ENCODE assay signal across 8 mouse cellular contexts in the genomic region with DNA sequence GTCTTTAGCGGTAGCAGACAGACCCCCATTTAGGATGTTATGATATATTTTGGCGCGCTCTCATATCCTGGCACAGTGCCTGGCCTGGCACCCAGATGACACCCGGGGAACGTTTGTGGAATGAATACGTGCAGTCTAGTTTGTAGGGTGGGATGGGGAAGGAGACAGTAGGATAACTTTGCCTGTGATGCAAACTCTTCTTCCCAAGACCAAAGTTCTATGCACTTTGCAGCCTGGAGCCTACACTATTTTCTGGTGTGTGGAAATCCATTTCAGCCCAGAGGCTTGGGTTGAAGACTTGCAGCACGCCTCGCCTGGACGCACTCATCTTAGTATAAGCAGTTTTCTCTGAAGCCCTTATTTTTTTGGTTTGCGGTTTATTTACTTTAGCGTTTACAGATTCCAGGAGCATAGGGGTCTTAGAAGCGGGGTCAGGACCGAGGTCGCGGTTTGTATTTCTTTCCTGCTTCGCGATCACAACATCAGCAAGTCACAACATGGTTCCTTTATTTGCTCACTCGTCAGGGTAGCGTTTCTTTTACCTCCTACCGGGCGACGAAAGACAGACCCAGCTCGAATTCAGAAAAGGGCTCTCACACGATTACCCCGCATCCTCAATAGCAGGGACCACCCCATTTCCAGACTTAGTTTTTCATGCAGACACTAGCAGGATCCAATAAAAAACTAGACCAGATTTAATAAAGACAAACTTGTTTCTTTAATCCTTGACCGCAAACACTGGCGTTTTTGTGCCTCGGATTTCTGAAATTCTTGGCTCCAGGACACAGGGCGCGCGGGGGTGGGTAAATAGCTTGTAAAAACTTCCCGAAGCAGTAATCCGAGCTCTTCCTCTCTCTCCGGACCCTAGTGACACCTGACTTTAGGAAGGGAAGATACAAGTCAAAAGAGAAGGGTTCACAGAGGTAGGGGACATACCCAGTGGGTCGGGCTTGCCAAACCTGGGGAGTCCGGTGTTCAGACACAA. TPM values are rescaled to one million over a fixed set of nuclear protein-coding genes. Genes with fewer than 3 reads are reported as not detected.
DNase-seq lines count a peak whose midpoint lies in the region; ATAC-seq and TF ChIP-seq lines count a peak whose summit lies in the region.

No protein-coding gene starts in this region.

- H3K9me3 ChIP-seq in limb, embryonic 14.5 days (ENCODE audit: control insufficient read depth, low read length), result no peaks in the 10 kb centered on the region

- H3K4me3 ChIP-seq in limb, embryonic 14.5 days (replicated peaks; ENCODE audit: low read length), result peak overlapping the region; percentile 70
- peak overlapping the region; percentile 72 for H3K4me3 ChIP-seq in olfactory bulb, adult 2 months (ENCODE audit: insufficient read depth, low read depth, low read length)

- no peaks in the 10 kb centered on the region for H3K27me3 ChIP-seq in limb, embryonic 14.5 days (ENCODE audit: control insufficient read depth, insufficient read depth, low read length)

- no peak for TF ChIP-seq POLR2A in limb, embryonic 14.5 days (IDR thresholded peaks at IDR 0.05; ENCODE audit: borderline replicate concordance, extremely low read depth, insufficient read depth, insufficient read length)
- TF ChIP-seq POLR2A in olfactory bulb, adult 2 months (IDR thresholded peaks at IDR 0.05; ENCODE audit: insufficient read depth, low read depth, low read length), result no peak

- no peak for TF ChIP-seq CTCF in olfactory bulb, adult 2 months (IDR thresholded peaks at IDR 0.05; ENCODE audit: insufficient read depth, low read depth, low read length)

- WGBS in limb, embryonic 14.5 days, result 5% methylated on average over 36 of the region's 36 CpGs
- WGBS in olfactory bulb, adult 2 months, result 5% methylated on average over 36 of the region's 36 CpGs

- no peaks in the 10 kb centered on the region for H3K36me3 ChIP-seq in limb, embryonic 14.5 days (ENCODE audit: control insufficient read depth, insufficient read depth, low read length)

- H3K4me1 ChIP-seq in limb, embryonic 14.5 days (ENCODE audit: control insufficient read depth, insufficient read depth, low read length), result peaks cover 13% of the 10 kb centered on the region; the same call in 1 of the 2 replicates
- 0 out of 2 replicates have a peak, but pooled peaks cover 5% of the 10 kb centered on the region for H3K4me1 ChIP-seq in olfactory bulb, adult 2 months (ENCODE audit: control insufficient read depth, insufficient read depth, low read length)

- 0 out of 2 replicates have a peak, but pooled peaks have one; percentile 8 for ATAC-seq in granulocyte monocyte progenitor cell, adult 5-6 weeks (replicated peaks; ENCODE audit: poor library complexity, severe bottlenecking)
- peak; percentile 31 for ATAC-seq in limb, embryonic 14.5 days (ENCODE audit: low FRiP score, low read depth)

- peak overlapping the region; percentile 60 for H3K9ac ChIP-seq in limb, embryonic 14.5 days (ENCODE audit: low read depth, low read length, severe bottlenecking)

- DNase-seq in adrenal gland, postnatal 10 days, result peak; percentile 29
- no peak for DNase-seq in adrenal gland, postnatal 36 days
- DNase-seq in urinary bladder, postnatal 25 days (ENCODE audit: low spot score), result peak; percentile 21
- no peak for DNase-seq in urinary bladder, adult 2 months (ENCODE audit: low spot score)
- DNase-seq in limb, embryonic 14.5 days (ENCODE audit: low spot score), result peak; percentile 19
- no peak for DNase-seq in adipocyte (ENCODE audit: low spot score)

- H3K27ac ChIP-seq in limb, embryonic 14.5 days (replicated peaks; ENCODE audit: low read depth, low read length), result peak overlapping the region; percentile 44; the same call in 1 of the 2 replicates
- H3K27ac ChIP-seq in olfactory bulb, adult 2 months (ENCODE audit: insufficient read depth, low read depth, low read length), result no peak overlapping the region

- H3K4me2 ChIP-seq in limb, embryonic 14.5 days (replicated peaks; ENCODE audit: low read depth, low read length, severe bottlenecking), result peak overlapping the region; percentile 79

RNA-seq across cellular contexts. Expression of gene Itpr1, which starts 0.7 kb away (rescaled TPM):
- total RNA-seq in adrenal gland, postnatal 10 days (2021), result 100 to 1,000 TPM; 100 to 111 TPM
- total RNA-seq in adrenal gland, postnatal 36 days (2021), result 100 to 1,000 TPM; 124 to 167 TPM
- 64.6 and 82.8 TPM in 2 replicates for polyA plus RNA-seq in urinary bladder, adult 2 months (2012; rRNA removed)
- 55.2 and 56.4 TPM in 2 replicates for total RNA-seq in granulocyte monocyte progenitor cell, adult 5-6 weeks (2014; fragmentation: Nextera tagmentation)
- total RNA-seq in granulocyte monocyte progenitor cell, adult 5-6 weeks (2017), result 85.0 and 94.5 TPM in 2 replicates
- 16.1 and 17.1 TPM in 2 replicates for polyA plus RNA-seq in limb, embryonic 14.5 days (2012; rRNA removed)
- polyA plus RNA-seq in limb, embryonic 14.5 days (2014; fragmentation: Nextera tagmentation; extraction: Ambion mirVana), result 10.7 and 12.3 TPM in 2 replicates
- polyA plus RNA-seq in olfactory bulb, adult 2 months (2012; ENCODE audit: insufficient read depth, insufficient read length, low replicate concordance, missing spikeins), result not detected in 2 replicates

RNA-seq across cellular contexts. Expression of gene Sumf1, which starts 26.8 kb away (rescaled TPM):
- total RNA-seq in adrenal gland, postnatal 10 days (2021), result 10 to 100 TPM; 25.9 to 27.6 TPM
- total RNA-seq in adrenal gland, postnatal 36 days (2021), result 10 to 100 TPM; 34.2 to 40.5 TPM
- 28.7 and 33.3 TPM in 2 replicates for polyA plus RNA-seq in urinary bladder, adult 2 months (2012; rRNA removed)
- 10.1 and 16.8 TPM in 2 replicates for total RNA-seq in granulocyte monocyte progenitor cell, adult 5-6 weeks (2014; fragmentation: Nextera tagmentation)
- 20.5 and 22.7 TPM in 2 replicates for total RNA-seq in granulocyte monocyte progenitor cell, adult 5-6 weeks (2017)
- 18.7 and 18.8 TPM in 2 replicates for polyA plus RNA-seq in limb, embryonic 14.5 days (2012; rRNA removed)
- polyA plus RNA-seq in limb, embryonic 14.5 days (2014; fragmentation: Nextera tagmentation; extraction: Ambion mirVana), result 26.7 and 27.8 TPM in 2 replicates
- not detected in 2 replicates for polyA plus RNA-seq in olfactory bulb, adult 2 months (2012; ENCODE audit: insufficient read depth, insufficient read length, low replicate concordance, missing spikeins)

Comparison
In these comparisons a context has a peak if more than half of its experiments do, and no peak if none do; other contexts are left out.
1. DNase-seq: peak in adrenal gland, postnatal 10 days (single experiment), urinary bladder, postnatal 25 days (single experiment) and limb, embryonic 14.5 days (single experiment); none in adrenal gland, postnatal 36 days (0 of 2), urinary bladder, adult 2 months (single experiment) and adipocyte (single experiment).